23 mouse cellular contexts compared by ENCODE assay signal in the genomic region with DNA sequence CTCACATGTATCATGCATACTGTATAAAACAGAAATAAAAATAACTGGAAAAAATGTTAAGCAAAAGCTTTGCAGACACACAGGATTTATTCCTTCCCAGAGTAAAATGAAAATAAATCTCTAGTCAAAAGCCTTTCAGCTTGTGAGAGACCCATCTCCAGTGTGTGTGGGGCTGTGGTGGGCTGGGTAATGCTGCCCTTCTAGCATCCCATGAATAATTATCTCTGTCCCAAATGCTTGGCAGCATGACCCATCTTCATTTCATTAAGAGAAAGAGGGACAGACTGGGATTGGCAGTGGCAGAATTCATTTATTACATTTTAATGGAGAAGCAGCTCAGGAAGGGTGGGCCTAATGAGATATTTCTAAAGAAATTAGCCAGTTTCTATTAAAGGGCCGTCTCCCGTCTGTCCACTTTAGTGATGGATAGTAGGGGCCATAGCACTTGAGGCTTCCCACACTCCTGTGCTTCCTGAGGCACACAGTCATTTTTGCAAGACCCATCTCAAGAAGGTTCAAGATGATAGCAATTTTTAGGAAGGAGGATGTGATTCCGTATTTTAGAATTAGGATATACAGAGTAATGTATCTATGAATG.
"Had no signal": no experiment of that assay in that cellular context is flagged by ENCODE, and none has a peak within 500 bp of the region (broad histone marks: within the 10 kb centered on the region; RNA-seq: fewer than 3 reads in every experiment).

No protein-coding gene starts in this region.

- DNase-seq: gastrocnemius, adult 2 months; gastrocnemius, postnatal 14 days; heart, adult 18-20 months; heart, postnatal 10 days; heart, postnatal 4 days; kidney, adult 18-20 months; kidney, adult 8-10 months; kidney, postnatal 10 days; kidney, postnatal 25 days; kidney, postnatal 4 days; liver; liver, embryonic 13.5 days had no signal

- H3K4me3 ChIP-seq: gastrocnemius, adult 2 months; heart, embryonic 10.5 days; heart, embryonic 12.5 days; intestine, embryonic 15.5 days; layer of hippocampus, adult 2 months; left cerebral cortex, adult 2 months; limb, embryonic 10.5 days; limb, embryonic 12.5 days; liver, embryonic 13.5 days; liver, embryonic 15.5 days had no signal

- H3K4me2 ChIP-seq: heart, embryonic 12.5 days; intestine, embryonic 15.5 days; limb, embryonic 12.5 days; liver, embryonic 11.5 days; liver, embryonic 13.5 days; liver, embryonic 15.5 days had no signal

- H3K27ac ChIP-seq: gastrocnemius, adult 2 months; heart, embryonic 10.5 days; intestine, embryonic 15.5 days; layer of hippocampus, adult 2 months; left cerebral cortex, adult 2 months; limb, embryonic 10.5 days; limb, embryonic 12.5 days; liver, embryonic 13.5 days; liver, embryonic 15.5 days had no signal

- H3K9me3 ChIP-seq: heart, embryonic 10.5 days; heart, embryonic 12.5 days; intestine, embryonic 15.5 days; limb, embryonic 10.5 days; limb, embryonic 12.5 days; liver, embryonic 13.5 days; liver, embryonic 15.5 days had no signal

- H3K36me3 ChIP-seq: heart, embryonic 10.5 days; heart, embryonic 12.5 days; intestine, embryonic 15.5 days; limb, embryonic 10.5 days; limb, embryonic 12.5 days; liver, embryonic 13.5 days; liver, embryonic 15.5 days had no signal

- H3K9ac ChIP-seq: heart, embryonic 12.5 days; intestine, embryonic 15.5 days; limb, embryonic 12.5 days; liver, embryonic 13.5 days; liver, embryonic 15.5 days had no signal

- ATAC-seq: inflammation-experienced regulatory T-cells, adult 6 months; intestine, embryonic 15.5 days; intestine, postnatal 0 days had no signal

- H3K4me1 ChIP-seq: heart, embryonic 10.5 days; heart, embryonic 12.5 days; intestine, embryonic 15.5 days; limb, embryonic 10.5 days; limb, embryonic 12.5 days; liver, embryonic 13.5 days; liver, embryonic 15.5 days had no signal

- H3K27me3 ChIP-seq: heart, embryonic 12.5 days; intestine, embryonic 15.5 days; limb, embryonic 12.5 days; liver, embryonic 13.5 days; liver, embryonic 15.5 days had no signal
